Mouse (Mus musculus) forebrain, embryonic 10.5 days (tissue): ENCODE results near the gene Cabp4. TPM values are rescaled to one million over a fixed set of nuclear protein-coding genes. Genes with fewer than 3 reads are reported as not detected.

Experiments
- DNase-seq: peaks from one replicate; pipeline ENCODE4 v3.0.0-alpha.2; 2017; ENCODE audit warnings: low spot score; ENCODE audit errors: extremely low spot score
- H3K27ac ChIP-seq: fragments of 300-500 bp; sonication (generic); 2 replicates; pipeline ENCODE4 v1.5.1; 2016; ENCODE audit warnings: mild to moderate bottlenecking
- H3K27me3 ChIP-seq: fragments of 300-500 bp; sonication (generic); 2 replicates; pipeline ENCODE4 v1.6.1; 2016; ENCODE audit warnings: mild to moderate bottlenecking; ENCODE audit not compliant: poor library complexity, severe bottlenecking
- H3K36me3 ChIP-seq: fragments of 300-500 bp; sonication (generic); replicated peaks from 2 replicates; pipeline ENCODE4 v1.6.1; 2016; ENCODE audit warnings: mild to moderate bottlenecking, moderate library complexity
- H3K4me1 ChIP-seq: fragments of 300-500 bp; sonication (generic); 2 replicates; pipeline ENCODE4 v1.6.1; 2016
- H3K4me3 ChIP-seq: fragments of 300-500 bp; sonication (generic); 2 replicates; pipeline ENCODE4 v1.5.1; 2016; ENCODE audit warnings: mild to moderate bottlenecking, moderate library complexity
- H3K9me3 ChIP-seq: fragments of 300-500 bp; sonication (generic); 2 replicates; pipeline ENCODE4 v1.6.1; 2016; ENCODE audit warnings: mild to moderate bottlenecking, moderate library complexity
- WGBS: fragments of 180-500 bp; shearing (Covaris S2); methylation state at CpG from one replicate; pipeline ENCODE4 v1.1.7; 2016; 5-methylcytosine and 5-hydroxymethylcytosine counted together
- polyA plus RNA-seq: library from polyadenylated mRNA; unstranded; fragments of >200 nt; fragmentation: Nextera tagmentation; extraction: Ambion mirVana; gene quantifications from 2 replicates; pipeline ENCODE4 v1.2.1, GENCODE M21; 2016

Cabp4 gene
- polyA plus RNA-seq, 1 experiment from 2014 or later = not detected

GRCm38 (mm10) chr19:4159049-4159448, 15.2 kb upstream of the Cabp4 start:
- Histone ChIP-seq H3K4me3 (no peak overlapping the region), H3K27ac (no peak overlapping the region), H3K4me1 (peaks cover 37% of the 10 kb centered on the region), H3K9me3 (no peaks in the 10 kb centered on the region), H3K27me3 (no peaks in the 10 kb centered on the region), H3K36me3 (peaks cover 68% of the 10 kb centered on the region)
- WGBS = 98% methylated on average over 8 of the region's 8 CpGs
- no peak for DNase-seq

- no peak for DNase-seq
- Histone ChIP-seq H3K36me3 (peaks cover 87% of the 10 kb centered on the region), H3K9me3 (no peaks in the 10 kb centered on the region), H3K27ac (no peak overlapping the region), H3K4me1 (peaks cover 20% of the 10 kb centered on the region), H3K4me3 (no peak overlapping the region), H3K27me3 (no peaks in the 10 kb centered on the region)
- WGBS = 92% methylated on average over 12 of the region's 12 CpGs
Measured at GRCm38 (mm10) chr19:4156771-4157170, 12.9 kb upstream of the Cabp4 start.

- no peak overlapping the region for H3K4me3 ChIP-seq
Measured at GRCm38 (mm10) chr19:4156073-4156579, 12.3 kb upstream of the Cabp4 start.

GRCm38 (mm10) chr19:4155223-4156072, 11.6 kb upstream of the Cabp4 start:
- no peak overlapping the region for H3K4me3 ChIP-seq
- peaks cover 20% of the 10 kb centered on the region for H3K4me1 ChIP-seq
- H3K27ac ChIP-seq = peak overlapping the region; percentile 54; the same call in 1 of the 2 replicates
- peaks cover 88% of the 10 kb centered on the region for H3K36me3 ChIP-seq
- 73% methylated on average over 6 of the region's 6 CpGs for WGBS
- no peaks in the 10 kb centered on the region for H3K27me3 ChIP-seq
- no peaks in the 10 kb centered on the region for H3K9me3 ChIP-seq
- no peak for DNase-seq

More at GRCm38 (mm10) chr19:4156073-4156579, 12.3 kb upstream of the Cabp4 start:
- Histone ChIP-seq H3K27ac (peak overlapping the region; percentile 54; the same call in 1 of the 2 replicates), H3K4me1 (peaks cover 20% of the 10 kb centered on the region), H3K9me3 (no peaks in the 10 kb centered on the region), H3K36me3 (peaks cover 87% of the 10 kb centered on the region), H3K27me3 (no peaks in the 10 kb centered on the region)
- WGBS = 73% methylated on average over 20 of the region's 20 CpGs
- DNase-seq = no peak

- H3K9me3 ChIP-seq = no peaks in the 10 kb centered on the region
- H3K36me3 ChIP-seq = peaks cover 90% of the 10 kb centered on the region
- 86% methylated on average over 13 of the region's 13 CpGs for WGBS
- 0 out of 2 replicates have a peak overlapping the region, but pooled peaks have one; percentile 16 for H3K27ac ChIP-seq
- H3K4me1 ChIP-seq = peaks cover 26% of the 10 kb centered on the region
- no peak overlapping the region for H3K4me3 ChIP-seq
- no peaks in the 10 kb centered on the region for H3K27me3 ChIP-seq
- DNase-seq = no peak
Measured at GRCm38 (mm10) chr19:4154437-4155222, 10.8 kb upstream of the Cabp4 start.

GRCm38 (mm10) chr19:4153232-4153654, 9.4 kb upstream of the Cabp4 start, which contains the start of gene Ptprcap:
Gene Ptprcap, plus strand, starts transcription at chr19:4153604.
- Histone ChIP-seq H3K9me3 (no peaks in the 10 kb centered on the region), H3K4me3 (no peak within 1 kb of the TSS), H3K27ac (no peak within 1 kb of the TSS), H3K36me3 (peaks cover 76% of the 10 kb centered on the region), H3K27me3 (no peaks in the 10 kb centered on the region), H3K4me1 (peaks cover 38% of the 10 kb centered on the region)
- 82% methylated on average over 11 of the region's 11 CpGs for WGBS
- no peak for DNase-seq

- H3K36me3 ChIP-seq = peaks cover 70% of the 10 kb centered on the region
- no peak overlapping the region for H3K27ac ChIP-seq
- no peaks in the 10 kb centered on the region for H3K9me3 ChIP-seq
- no peak overlapping the region for H3K4me3 ChIP-seq
- H3K27me3 ChIP-seq = no peaks in the 10 kb centered on the region
- H3K4me1 ChIP-seq = peaks cover 44% of the 10 kb centered on the region
- no peak for DNase-seq
- WGBS = 88% methylated on average over 8 of the region's 8 CpGs
Measured at GRCm38 (mm10) chr19:4152445-4153231, 8.8 kb upstream of the Cabp4 start.

GRCm38 (mm10) chr19:4151898-4152297, 8.1 kb upstream of the Cabp4 start:
- H3K36me3 ChIP-seq = peaks cover 62% of the 10 kb centered on the region

GRCm38 (mm10) chr19:4151488-4151860, 7.6 kb upstream of the Cabp4 start:
- Histone ChIP-seq H3K4me1 (peaks cover 54% of the 10 kb centered on the region), H3K27ac (no peak overlapping the region), H3K36me3 (peaks cover 58% of the 10 kb centered on the region), H3K4me3 (no peak overlapping the region), H3K9me3 (no peaks in the 10 kb centered on the region), H3K27me3 (no peaks in the 10 kb centered on the region)
- WGBS = 84% methylated on average over 5 of the region's 5 CpGs
- DNase-seq = no peak

More at GRCm38 (mm10) chr19:4151898-4152297, 8.1 kb upstream of the Cabp4 start:
- no peak overlapping the region for H3K27ac ChIP-seq
- peaks cover 51% of the 10 kb centered on the region for H3K4me1 ChIP-seq
- no peak for DNase-seq
- no peaks in the 10 kb centered on the region for H3K9me3 ChIP-seq
- H3K27me3 ChIP-seq = no peaks in the 10 kb centered on the region
- WGBS = 90% methylated on average over 5 of the region's 5 CpGs
- H3K4me3 ChIP-seq = no peak overlapping the region

GRCm38 (mm10) chr19:4150567-4151487, 7.0 kb upstream of the Cabp4 start:
- 91% methylated on average over 22 of the region's 22 CpGs for WGBS
- no peak overlapping the region for H3K4me3 ChIP-seq
- no peaks in the 10 kb centered on the region for H3K27me3 ChIP-seq
- H3K27ac ChIP-seq = no peak overlapping the region
- DNase-seq = no peak
- peaks cover 48% of the 10 kb centered on the region for H3K4me1 ChIP-seq
- H3K9me3 ChIP-seq = peaks cover 3% of the 10 kb centered on the region; the same call in 1 of the 2 replicates
- peaks cover 52% of the 10 kb centered on the region for H3K36me3 ChIP-seq

- Histone ChIP-seq H3K4me1 (peaks cover 39% of the 10 kb centered on the region), H3K4me3 (peak overlapping the region; percentile 73; the same call in 1 of the 2 replicates)
- 95% methylated on average over 17 of the region's 17 CpGs for WGBS
Measured at GRCm38 (mm10) chr19:4149764-4150461, 6.1 kb upstream of the Cabp4 start.

More at GRCm38 (mm10) chr19:4149764-4150461, 6.1 kb upstream of the Cabp4 start:
- Histone ChIP-seq H3K9me3 (peaks cover 6% of the 10 kb centered on the region; the same call in 1 of the 2 replicates), H3K27me3 (no peaks in the 10 kb centered on the region), H3K27ac (no peak overlapping the region), H3K36me3 (peaks cover 42% of the 10 kb centered on the region)
- no peak for DNase-seq
